Mouse (Mus musculus): ENCODE data around the gene Ugt1a6a.
A peak's percentile ranks its signal among the peaks of the same experiment; 100 is the strongest.

Gene Ugt1a6a

DNA sequence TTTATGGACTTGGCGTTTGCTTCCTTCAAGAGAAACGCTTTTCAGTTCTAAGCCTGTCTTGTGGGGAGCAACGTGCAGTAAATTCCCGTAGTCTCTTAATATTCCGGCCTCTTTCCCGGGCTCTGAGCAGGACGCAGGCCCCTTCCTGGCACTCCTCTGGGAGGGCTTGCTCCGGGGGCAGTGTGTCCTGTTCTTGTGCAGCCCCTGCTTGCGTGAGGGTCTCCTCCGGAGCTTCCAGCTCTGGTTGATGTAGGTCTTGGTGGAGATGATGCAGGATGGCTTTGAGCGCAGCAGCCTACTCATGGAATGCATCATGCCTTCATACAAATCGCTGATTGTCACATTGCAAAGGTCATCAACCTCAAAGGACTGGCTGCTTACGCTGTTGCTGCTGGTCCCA lies 131.5 kb downstream of the Ugt1a6a start:
- DNase-seq (ENCODE audit: low spot score in 2 of 2), result peak in 1 of 2 experiments; percentile 20

GRCm38 (mm10) chr1:88267489-88267888 lies 132.9 kb downstream of the Ugt1a6a start:
- DNase-seq (ENCODE audit: low spot score in 2 of 2), result peak in 1 of 2 experiments; percentile 16

- DNase-seq (ENCODE audit: low spot score in 2 of 2), result peak in 1 of 2 experiments; percentile 11
Measured at GRCm38 (mm10) chr1:88268070-88268469, 133.5 kb downstream of the Ugt1a6a start.

All from spleen, postnatal 14 days (tissue).